Mouse (Mus musculus): ENCODE data around the gene 3830406C13Rik. TPM values are rescaled to one million over a fixed set of nuclear protein-coding genes. Genes with fewer than 3 reads are reported as not detected.

The 3830406C13Rik gene
- polyA plus RNA-seq, 1 experiment from 2014 or later: 52.1 TPM

DNA sequence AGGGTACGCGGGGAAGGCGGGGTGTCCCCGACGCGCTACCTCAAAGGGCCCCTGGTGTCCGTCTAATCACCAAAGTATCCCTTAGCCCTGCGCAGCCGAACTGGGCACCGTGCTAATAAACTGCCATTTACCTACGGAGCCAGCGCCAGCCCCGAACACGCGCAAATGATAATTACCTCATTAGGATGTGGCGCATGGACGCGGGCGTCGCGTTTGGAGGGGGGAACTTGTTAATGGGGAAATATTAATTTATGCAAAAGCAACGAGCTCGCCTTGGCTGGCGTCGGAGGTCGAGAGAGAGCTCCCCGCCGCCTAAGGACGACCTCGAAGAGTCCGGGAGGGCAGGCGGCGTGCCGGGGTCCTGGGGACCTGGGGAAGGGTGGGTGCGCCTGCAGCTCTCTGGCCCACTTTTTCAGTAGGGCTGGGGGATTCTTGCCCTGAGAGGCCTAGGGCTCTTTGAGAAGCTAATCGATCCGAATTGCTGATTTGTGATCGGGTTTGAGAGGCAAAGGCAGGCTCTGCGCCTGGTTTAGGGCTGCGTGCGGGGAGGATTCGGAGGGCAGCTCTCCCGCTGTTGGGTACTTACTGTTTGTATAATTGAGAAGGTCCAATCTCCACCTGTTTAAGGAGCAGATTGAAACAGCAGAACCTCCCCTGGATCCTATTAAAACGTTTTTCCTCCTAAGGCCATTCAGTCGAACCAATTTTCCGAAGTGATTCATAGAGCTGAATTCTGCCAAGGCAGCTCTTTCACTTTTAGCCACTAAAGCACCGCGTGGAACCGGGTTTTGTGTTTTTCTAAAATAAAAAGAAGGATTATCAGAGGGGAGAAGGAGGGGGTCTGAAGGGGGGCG, 62.3 kb downstream of the 3830406C13Rik start:
- Histone ChIP-seq H3K9ac (replicated peaks; ENCODE audit: low read depth, low read length) (no peak overlapping the region), H3K4me3 (ENCODE audit: low read depth, low read length) (peak overlapping the region; percentile 8; the same call in 1 of the 2 replicates), H3K9me3 (ENCODE audit: control insufficient read depth, low read depth, low read length) (no peaks in the 10 kb centered on the region), H3K27me3 (ENCODE audit: control insufficient read depth, insufficient read depth, low read length) (peaks cover 80% of the 10 kb centered on the region), H3K27ac (ENCODE audit: low read length) (no peak overlapping the region), H3K4me2 (replicated peaks; ENCODE audit: low read depth, low read length) (peak overlapping the region; percentile 27), H3K36me3 (ENCODE audit: control insufficient read depth, insufficient read depth, low read length) (no peaks in the 10 kb centered on the region), H3K4me1 (ENCODE audit: control insufficient read depth, insufficient read depth, low read length) (no peaks in the 10 kb centered on the region; the same call in 1 of the 2 replicates)
- WGBS: under 1% methylated on average over 50 of the region's 50 CpGs
- no peak for ATAC-seq (ENCODE audit: insufficient number of reproducible peaks, insufficient read depth, low FRiP score, low read depth)

DNA sequence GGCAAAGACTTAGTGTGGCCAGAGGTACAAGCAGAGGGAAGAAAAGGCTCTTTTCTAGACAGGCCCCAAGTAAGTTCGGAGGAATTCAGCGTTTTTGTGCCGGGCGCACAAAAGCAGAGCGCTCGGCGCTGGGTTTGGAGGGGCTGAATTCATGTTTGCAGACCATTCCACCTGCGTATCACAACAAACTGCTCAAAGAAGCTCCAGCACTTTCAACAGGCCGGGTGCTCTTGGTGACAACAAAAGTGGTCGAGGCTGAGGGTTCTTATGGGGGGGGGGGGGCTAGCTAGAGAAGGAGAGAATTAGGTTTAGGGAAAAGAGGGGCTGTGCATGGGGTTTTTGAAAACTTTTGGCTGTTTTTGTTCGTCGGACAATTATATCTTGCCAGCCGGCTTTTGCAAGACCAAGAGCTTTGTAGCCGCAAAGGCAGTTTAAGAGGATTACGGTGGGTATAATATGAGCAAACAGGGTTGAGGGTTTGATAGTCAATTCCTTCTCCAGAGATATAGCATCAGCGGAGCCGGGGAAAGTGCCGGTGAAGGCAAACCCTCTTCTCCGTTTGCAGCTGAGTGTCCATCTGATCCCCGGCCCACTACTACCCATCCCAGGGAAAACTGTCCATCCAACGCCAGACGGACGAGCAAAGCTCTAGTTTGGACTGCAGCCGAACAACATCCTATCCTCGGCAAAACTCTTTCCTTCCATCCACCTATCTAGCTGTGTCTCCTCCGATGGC, 63.1 kb downstream of the 3830406C13Rik start:
- no peaks in the 10 kb centered on the region for H3K9me3 ChIP-seq (ENCODE audit: control insufficient read depth, low read depth, low read length)
- peak overlapping the region; percentile 27 for H3K4me2 ChIP-seq (replicated peaks; ENCODE audit: low read depth, low read length)
- H3K4me1 ChIP-seq (ENCODE audit: control insufficient read depth, insufficient read depth, low read length): no peaks in the 10 kb centered on the region; the same call in 1 of the 2 replicates
- WGBS: 2% methylated on average over 26 of the region's 26 CpGs
- peaks cover 78% of the 10 kb centered on the region for H3K27me3 ChIP-seq (ENCODE audit: control insufficient read depth, insufficient read depth, low read length)
- H3K9ac ChIP-seq (replicated peaks; ENCODE audit: low read depth, low read length): no peak overlapping the region
- no peak overlapping the region for H3K27ac ChIP-seq (ENCODE audit: low read length)
- no peak for ATAC-seq (ENCODE audit: insufficient number of reproducible peaks, insufficient read depth, low FRiP score, low read depth)
- H3K4me3 ChIP-seq (ENCODE audit: low read depth, low read length): peak overlapping the region; percentile 8; the same call in 1 of the 2 replicates
- H3K36me3 ChIP-seq (ENCODE audit: control insufficient read depth, insufficient read depth, low read length): no peaks in the 10 kb centered on the region

DNA sequence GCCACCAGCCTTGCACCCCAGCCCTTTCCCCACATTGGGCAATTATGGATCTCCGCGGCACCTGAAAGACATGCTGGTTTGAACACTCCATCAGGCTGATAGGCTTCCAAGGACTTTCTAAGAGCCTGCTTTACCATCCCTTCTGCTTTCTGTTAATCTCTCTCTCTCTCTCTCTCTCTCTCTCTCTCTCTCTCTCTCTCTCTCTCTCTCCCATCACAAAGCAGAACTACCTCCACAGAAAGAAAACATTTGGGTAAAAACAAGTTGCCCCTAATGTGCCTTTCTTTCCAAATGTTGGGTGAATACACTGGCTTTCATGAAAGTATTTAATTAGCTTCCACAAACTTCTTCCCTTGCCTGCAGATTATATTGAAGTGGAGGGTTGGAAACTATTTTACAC, 64.1 kb downstream of the 3830406C13Rik start, which contains the start of gene Fezf2:
Fezf2 (minus strand) TSS at position 101 of the 400 bp plus-strand sequence.
- WGBS: 3% methylated on average over 2 of the region's 2 CpGs
- Histone ChIP-seq H3K9me3 (ENCODE audit: control insufficient read depth, low read depth, low read length) (no peaks in the 10 kb centered on the region), H3K9ac (replicated peaks; ENCODE audit: low read depth, low read length) (no peak within 1 kb of the TSS), H3K27ac (ENCODE audit: low read length) (no peak within 1 kb of the TSS), H3K4me3 (ENCODE audit: low read depth, low read length) (no peak within 1 kb of the TSS), H3K4me1 (ENCODE audit: control insufficient read depth, insufficient read depth, low read length) (no peaks in the 10 kb centered on the region; the same call in 1 of the 2 replicates), H3K36me3 (ENCODE audit: control insufficient read depth, insufficient read depth, low read length) (no peaks in the 10 kb centered on the region), H3K27me3 (ENCODE audit: control insufficient read depth, insufficient read depth, low read length) (peaks cover 79% of the 10 kb centered on the region), H3K4me2 (replicated peaks; ENCODE audit: low read depth, low read length) (no peak within 1 kb of the TSS)
- no peak for ATAC-seq (ENCODE audit: insufficient number of reproducible peaks, insufficient read depth, low FRiP score, low read depth)

DNA sequence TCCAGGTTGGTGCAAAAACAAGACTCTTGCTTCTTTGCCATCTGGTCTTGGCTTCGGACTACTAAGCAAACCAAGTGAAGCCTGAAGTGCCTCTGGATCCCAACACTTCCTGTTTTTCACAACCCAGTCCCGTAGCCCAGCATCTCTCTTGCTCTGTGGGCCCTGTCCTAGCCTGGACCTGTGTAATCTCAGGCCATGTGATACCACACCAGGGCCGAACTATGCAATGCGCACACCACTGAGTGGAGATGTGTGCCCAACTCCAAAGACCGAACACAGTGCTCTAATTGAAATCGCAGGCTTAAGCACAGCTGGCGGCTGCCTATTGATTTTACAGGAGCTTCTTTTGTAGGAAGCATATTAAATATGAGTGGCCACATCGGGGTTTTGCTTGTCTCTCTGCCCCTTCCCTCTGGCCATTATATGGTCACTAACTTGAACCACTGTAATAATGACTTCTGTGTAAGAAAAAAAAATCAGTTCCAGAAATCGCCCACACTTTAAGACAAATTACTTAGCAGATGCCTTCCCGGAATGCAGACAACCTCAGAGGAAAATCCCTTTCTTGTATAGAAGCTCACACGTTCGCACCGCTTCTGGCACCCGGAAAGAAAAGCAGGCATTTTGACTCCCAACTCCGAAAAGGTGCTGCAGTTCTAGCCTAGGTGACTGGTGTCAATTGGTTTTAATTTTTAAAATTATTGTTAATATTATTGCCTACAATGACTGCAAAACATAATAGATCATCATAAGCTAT, 65.5 kb downstream of the 3830406C13Rik start:
- Histone ChIP-seq H3K36me3 (ENCODE audit: control insufficient read depth, insufficient read depth, low read length) (no peaks in the 10 kb centered on the region), H3K4me3 (ENCODE audit: low read depth, low read length) (no peak overlapping the region), H3K4me2 (replicated peaks; ENCODE audit: low read depth, low read length) (no peak overlapping the region), H3K27ac (ENCODE audit: low read length) (no peak overlapping the region), H3K27me3 (ENCODE audit: control insufficient read depth, insufficient read depth, low read length) (peaks cover 67% of the 10 kb centered on the region), H3K4me1 (ENCODE audit: control insufficient read depth, insufficient read depth, low read length) (no peaks in the 10 kb centered on the region; the same call in 1 of the 2 replicates), H3K9ac (replicated peaks; ENCODE audit: low read depth, low read length) (no peak overlapping the region), H3K9me3 (ENCODE audit: control insufficient read depth, low read depth, low read length) (no peaks in the 10 kb centered on the region)
- ATAC-seq (ENCODE audit: insufficient number of reproducible peaks, insufficient read depth, low FRiP score, low read depth): no peak
- WGBS: 8% methylated on average over 15 of the region's 15 CpGs

DNA sequence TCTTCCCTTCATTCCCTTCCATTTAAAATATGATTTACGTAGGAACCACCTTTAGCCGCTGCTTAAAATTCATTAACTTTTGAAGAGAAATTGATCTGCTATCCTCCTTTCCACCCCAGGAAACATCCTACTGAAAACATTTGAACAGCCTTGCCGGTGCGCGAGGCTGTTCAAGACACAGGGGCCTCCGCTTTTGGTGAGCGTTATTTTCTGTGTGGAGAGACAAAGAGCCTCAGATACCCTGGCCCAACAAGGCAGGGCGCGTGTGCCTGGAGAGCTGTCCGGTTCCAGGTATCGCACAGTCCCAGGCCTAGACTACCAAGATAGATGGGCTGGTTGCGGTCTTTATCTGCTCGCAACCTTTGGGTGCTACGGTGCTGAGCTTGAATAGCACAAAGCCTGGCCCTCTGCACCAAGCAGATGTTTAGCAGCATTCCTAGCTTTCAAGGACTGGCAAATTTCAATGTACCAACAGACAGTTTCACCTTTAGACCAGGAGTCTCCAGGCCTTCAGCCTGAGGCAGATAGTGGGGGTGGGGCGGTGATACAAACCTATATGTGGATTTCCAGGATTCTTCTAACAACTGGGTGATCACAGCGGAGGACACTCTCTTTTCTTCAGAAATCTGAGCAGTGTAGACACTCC, 66.4 kb downstream of the 3830406C13Rik start:
- Histone ChIP-seq H3K9ac (replicated peaks; ENCODE audit: low read depth, low read length) (no peak overlapping the region), H3K4me3 (ENCODE audit: low read depth, low read length) (no peak overlapping the region), H3K36me3 (ENCODE audit: control insufficient read depth, insufficient read depth, low read length) (no peaks in the 10 kb centered on the region), H3K27me3 (ENCODE audit: control insufficient read depth, insufficient read depth, low read length) (peaks cover 58% of the 10 kb centered on the region), H3K9me3 (ENCODE audit: control insufficient read depth, low read depth, low read length) (no peaks in the 10 kb centered on the region), H3K4me1 (ENCODE audit: control insufficient read depth, insufficient read depth, low read length) (no peaks in the 10 kb centered on the region), H3K27ac (ENCODE audit: low read length) (no peak overlapping the region), H3K4me2 (replicated peaks; ENCODE audit: low read depth, low read length) (no peak overlapping the region)
- 11% methylated on average over 16 of the region's 16 CpGs for WGBS
- no peak for ATAC-seq (ENCODE audit: insufficient number of reproducible peaks, insufficient read depth, low FRiP score, low read depth)

Other genes with a start within 250 kb of the 3830406C13Rik start
- 0.11 and 0.30 TPM in 2 replicates for gene Gm49355, start 197 bp upstream of the 3830406C13Rik start, polyA plus RNA-seq (2014; fragmentation: Nextera tagmentation; extraction: Ambion mirVana)
- gene Fezf2, start 64.0 kb downstream of the 3830406C13Rik start, polyA plus RNA-seq (2014; fragmentation: Nextera tagmentation; extraction: Ambion mirVana): not detected in 2 replicates